Mouse (Mus musculus) lung, postnatal 0 days (tissue): Measurements from ENCODE around the gene Chmp1a. TPM values are rescaled to one million over a fixed set of nuclear protein-coding genes. Genes with fewer than 3 reads are reported as not detected.

ENCODE experiments used
- ATAC-seq: fragments of 200-750 bp; cut with Nextera tagmentation; 2 replicates; pipeline ENCODE4 v1.8.0; 2017; ENCODE audit warnings: moderate library complexity
- DNase-seq: peaks from one replicate; pipeline ENCODE4 v3.0.0-alpha.2; 2016; ENCODE audit warnings: low spot score
- H3K27ac ChIP-seq: fragments of 300-500 bp; sonication (generic); 2 replicates; pipeline ENCODE4 v1.5.1; 2014; ENCODE audit warnings: antibody characterized with exemption, mild to moderate bottlenecking, low read length, mixed read lengths
- H3K27me3 ChIP-seq: fragments of 300-500 bp; sonication (generic); replicated peaks from 2 replicates; pipeline ENCODE4 v1.6.1; 2014; ENCODE audit warnings: low read length, mixed read lengths; ENCODE audit not compliant: insufficient read depth
- H3K36me3 ChIP-seq: fragments of 300-500 bp; sonication (generic); 2 replicates; pipeline ENCODE4 v1.6.1; 2014; ENCODE audit warnings: low read length, mixed read lengths; ENCODE audit not compliant: insufficient read depth
- H3K4me1 ChIP-seq: fragments of 300-500 bp; sonication (generic); 2 replicates; pipeline ENCODE4 v1.6.1; 2014; ENCODE audit warnings: antibody characterized with exemption, low read depth, low read length, mixed read lengths; ENCODE audit not compliant: insufficient read depth
- H3K4me2 ChIP-seq: fragments of 300-500 bp; sonication (generic); replicated peaks from 2 replicates; pipeline ENCODE4 v1.6.1; 2014; ENCODE audit warnings: low read depth, mild to moderate bottlenecking, low read length, moderate library complexity, mixed read lengths
- H3K4me3 ChIP-seq: fragments of 300-500 bp; sonication (generic); 2 replicates; pipeline ENCODE4 v1.5.1; 2014; ENCODE audit warnings: low read depth, low read length
- H3K9ac ChIP-seq: fragments of 300-500 bp; sonication (generic); replicated peaks from 2 replicates; pipeline ENCODE4 v1.6.1; 2014; ENCODE audit warnings: low read depth, mild to moderate bottlenecking
- H3K9me3 ChIP-seq: fragments of 300-500 bp; sonication (generic); 2 replicates; pipeline ENCODE4 v1.6.1; 2016; ENCODE audit warnings: low read length, mixed read lengths
- CTCF ChIP-seq: IDR thresholded peaks from 2 replicates; pipeline ENCODE4 v1.5.1; 2016; ENCODE audit warnings: antibody characterized with exemption, mild to moderate bottlenecking
- EP300 ChIP-seq: IDR thresholded peaks from 2 replicates; pipeline ENCODE4 v1.6.1; 2016; ENCODE audit warnings: antibody characterized with exemption, mild to moderate bottlenecking, control low read depth
- WGBS: fragments of 180-500 bp; shearing (Covaris S2); extraction: QIAGEN DNeasy Blood & Tissue Kit; methylation state at CpG from one replicate; pipeline ENCODE4 v1.1.7; 2014; 5-methylcytosine and 5-hydroxymethylcytosine counted together
- polyA plus RNA-seq: library from polyadenylated mRNA; unstranded; fragments of >200 nt; fragmentation: Nextera tagmentation; extraction: Ambion mirVana; gene quantifications from 2 replicates; pipeline ENCODE4 v1.2.1, GENCODE M21; 2015

Chmp1a gene
- polyA plus RNA-seq, 1 experiment from 2014 or later: 130 TPM

GRCm38 (mm10) chr8:123253451-123254098 is 41.0 kb upstream of the Chmp1a start:
- WGBS: 5% methylated on average over 31 of the region's 40 CpGs
- peaks cover 24% of the 10 kb centered on the region; the same call in 1 of the 2 replicates for H3K36me3 ChIP-seq
- DNase-seq (peak; percentile 36), ATAC-seq (peak; percentile 34)
- peaks cover 10% of the 10 kb centered on the region for H3K4me1 ChIP-seq
- peak overlapping the region; percentile 84 for H3K4me2 ChIP-seq
- H3K27ac ChIP-seq: peak overlapping the region; percentile 91
- peak overlapping the region; percentile 94 for H3K4me3 ChIP-seq
- peak overlapping the region; percentile 98 for H3K9ac ChIP-seq
- no peaks in the 10 kb centered on the region for H3K9me3 ChIP-seq
- TF ChIP-seq EP300: no peak
- no peak for TF ChIP-seq CTCF
- H3K27me3 ChIP-seq: no peaks in the 10 kb centered on the region

DNA sequence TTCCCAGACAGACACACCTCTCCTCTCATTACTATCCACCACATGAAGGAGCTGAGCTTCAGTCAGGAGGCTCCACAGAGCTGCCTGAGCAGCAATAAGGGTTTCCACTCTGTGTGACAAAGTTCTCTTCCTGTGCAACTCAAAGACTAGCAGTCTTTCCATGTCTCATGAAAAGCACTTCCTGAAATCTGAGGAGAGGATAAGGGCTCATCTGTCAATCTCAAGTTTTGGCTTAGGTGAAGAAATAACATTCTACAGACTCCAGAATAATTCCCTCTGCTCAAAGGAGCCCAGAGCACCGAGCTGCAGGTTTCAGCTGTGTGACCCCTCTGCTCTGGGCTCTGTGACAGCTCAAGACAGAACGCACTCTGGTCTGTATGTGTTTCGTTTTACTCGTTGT is 40.4 kb upstream of the Chmp1a start:
- ATAC-seq (no peak), DNase-seq (peak; percentile 27)
- Histone ChIP-seq H3K4me1 (peaks cover 10% of the 10 kb centered on the region), H3K27me3 (no peaks in the 10 kb centered on the region), H3K4me2 (peak overlapping the region; percentile 84), H3K9ac (no peak overlapping the region), H3K4me3 (0 out of 2 replicates have a peak overlapping the region, but pooled peaks have one; percentile 94), H3K9me3 (no peaks in the 10 kb centered on the region), H3K27ac (no peak overlapping the region; the same call in 1 of the 2 replicates), H3K36me3 (peaks cover 24% of the 10 kb centered on the region; the same call in 1 of the 2 replicates)
- WGBS: 43% methylated on average over 4 of the region's 4 CpGs
- TF ChIP-seq CTCF: no peak
- TF ChIP-seq EP300: no peak

DNA sequence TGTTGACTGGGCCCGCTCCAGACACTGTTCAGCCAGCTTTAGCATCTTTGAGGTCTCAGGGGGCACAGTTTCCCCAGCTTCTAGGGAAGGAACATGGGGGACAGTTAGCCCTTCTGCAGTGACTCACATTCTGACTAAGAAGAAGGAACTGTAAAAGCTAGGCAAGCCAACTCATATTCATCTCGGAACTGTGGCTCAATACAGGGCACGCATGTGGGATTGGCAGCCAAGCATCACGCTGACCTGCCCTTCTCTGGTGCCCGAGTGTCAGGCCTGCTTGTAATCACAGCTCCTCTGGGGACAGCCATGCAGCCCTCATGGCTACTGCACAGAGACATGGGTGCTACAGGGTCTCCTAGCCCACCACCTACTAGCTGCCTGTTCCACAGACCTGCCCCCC is 38.4 kb upstream of the Chmp1a start:
- Histone ChIP-seq H3K27me3 (no peaks in the 10 kb centered on the region), H3K27ac (no peak overlapping the region), H3K4me2 (no peak overlapping the region), H3K9me3 (no peaks in the 10 kb centered on the region), H3K4me3 (no peak overlapping the region), H3K4me1 (peaks cover 10% of the 10 kb centered on the region), H3K9ac (no peak overlapping the region), H3K36me3 (peaks cover 33% of the 10 kb centered on the region)
- DNase-seq (no peak), ATAC-seq (no peak)
- WGBS: 94% methylated on average over 5 of the region's 5 CpGs
- TF ChIP-seq CTCF (no peak), EP300 (no peak)

DNA sequence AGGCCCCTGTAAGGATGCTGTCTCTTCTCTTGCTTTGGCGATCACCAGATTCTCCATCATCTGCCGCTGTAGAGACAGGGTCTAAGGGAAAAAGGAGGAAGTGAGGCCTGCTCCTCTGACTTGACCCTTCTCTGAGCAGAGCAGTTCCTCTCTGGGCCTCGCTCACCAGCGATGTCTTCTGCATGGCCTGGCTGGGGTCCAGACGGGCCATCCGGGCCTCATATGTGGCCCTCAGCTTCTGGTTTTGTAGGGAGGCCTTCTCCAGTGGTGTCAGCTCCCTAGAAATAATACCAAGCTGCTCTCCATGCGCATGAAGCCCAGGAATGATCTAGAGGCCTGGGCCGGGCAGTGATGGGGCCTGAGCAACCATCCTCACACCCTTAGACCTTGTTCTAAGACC is 36.0 kb upstream of the Chmp1a start:
- 92% methylated on average over 8 of the region's 8 CpGs for WGBS

GRCm38 (mm10) chr8:123247748-123248147 is 35.2 kb upstream of the Chmp1a start:
- Histone ChIP-seq H3K27me3 (no peaks in the 10 kb centered on the region), H3K4me1 (peaks cover under 1% of the 10 kb centered on the region; the same call in 1 of the 2 replicates), H3K4me3 (no peak overlapping the region), H3K36me3 (peaks cover 45% of the 10 kb centered on the region), H3K27ac (no peak overlapping the region), H3K9ac (no peak overlapping the region), H3K4me2 (no peak overlapping the region), H3K9me3 (no peaks in the 10 kb centered on the region)
- ATAC-seq (no peak), DNase-seq (no peak)
- 96% methylated on average over 6 of the region's 6 CpGs for WGBS
- TF ChIP-seq EP300 (no peak), CTCF (no peak)

More for the DNA sequence above, 36.0 kb upstream of the Chmp1a start:
- Histone ChIP-seq H3K27ac (no peak overlapping the region), H3K4me3 (no peak overlapping the region), H3K36me3 (peaks cover 45% of the 10 kb centered on the region), H3K27me3 (no peaks in the 10 kb centered on the region), H3K9ac (no peak overlapping the region), H3K4me1 (peaks cover 4% of the 10 kb centered on the region; the same call in 1 of the 2 replicates), H3K9me3 (no peaks in the 10 kb centered on the region), H3K4me2 (no peak overlapping the region)
- DNase-seq (peak; percentile 13), ATAC-seq (no peak)
- TF ChIP-seq CTCF: no peak
- no peak for TF ChIP-seq EP300

DNA sequence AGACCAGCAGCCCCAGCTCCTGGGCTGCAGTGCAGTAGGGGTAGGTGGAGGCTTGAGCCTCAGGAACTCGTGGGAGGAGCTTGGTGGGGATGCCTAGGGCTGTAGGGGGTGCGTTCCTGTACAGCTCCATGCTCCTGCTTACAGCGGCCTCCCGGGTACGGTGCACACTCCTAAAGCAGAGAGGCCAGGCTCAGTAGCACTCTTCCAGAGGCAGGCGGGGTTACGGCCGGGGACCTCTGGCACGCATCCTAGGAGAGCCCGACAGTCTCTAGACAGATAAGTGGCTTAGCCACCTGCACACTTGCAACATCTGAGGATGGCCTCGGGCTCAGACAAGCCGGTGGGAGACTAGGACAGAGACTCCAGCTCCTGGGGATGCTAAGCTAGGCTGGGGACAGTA is 33.0 kb upstream of the Chmp1a start:
- H3K4me1 ChIP-seq: no peaks in the 10 kb centered on the region
- no peak for DNase-seq
- no peak overlapping the region for H3K9ac ChIP-seq
- no peaks in the 10 kb centered on the region for H3K27me3 ChIP-seq
- peaks cover 45% of the 10 kb centered on the region for H3K36me3 ChIP-seq
- 84% methylated on average over 12 of the region's 12 CpGs for WGBS
- no peak overlapping the region for H3K27ac ChIP-seq
- no peak overlapping the region for H3K4me2 ChIP-seq
- no peak for ATAC-seq
- H3K4me3 ChIP-seq: no peak overlapping the region
- no peaks in the 10 kb centered on the region for H3K9me3 ChIP-seq
- TF ChIP-seq CTCF: no peak
- TF ChIP-seq EP300: no peak
